Mouse (Mus musculus) lung, embryonic 16.5 days (tissue): ENCODE measurements at regions not wholly inside any gene's neighbourhood (a gene's known extent, or its start where the extent isn't known, plus 50 kb on each side); places are given as distances from the start of the nearest gene placed in this dataset.

Source experiments
- ATAC-seq: fragments of 200-750 bp; cut with Nextera tagmentation; 2 replicates; pipeline ENCODE4 v1.8.0; 2017; ENCODE audit warnings: low read depth, mild to moderate bottlenecking, moderate library complexity
- H3K27ac ChIP-seq: fragments of 300-500 bp; sonication (generic); 2 replicates; pipeline ENCODE4 v1.5.1; 2014; ENCODE audit warnings: mild to moderate bottlenecking, control low read depth, low read length
- H3K27me3 ChIP-seq: fragments of 300-500 bp; sonication (generic); 2 replicates; pipeline ENCODE4 v1.6.1; 2014; ENCODE audit warnings: low read depth, low read length, mixed read lengths; ENCODE audit not compliant: control insufficient read depth, insufficient read depth
- H3K36me3 ChIP-seq: fragments of 300-500 bp; sonication (generic); 2 replicates; pipeline ENCODE4 v1.6.1; 2014; ENCODE audit warnings: low read length; ENCODE audit not compliant: control insufficient read depth, insufficient read depth
- H3K4me1 ChIP-seq: fragments of 300-500 bp; sonication (generic); replicated peaks from 2 replicates; pipeline ENCODE4 v1.6.1; 2014; ENCODE audit warnings: low read length, mixed read lengths; ENCODE audit not compliant: control insufficient read depth, insufficient read depth
- H3K4me2 ChIP-seq: fragments of 300-500 bp; sonication (generic); 2 replicates; pipeline ENCODE4 v1.6.1; 2014; ENCODE audit warnings: low read depth, low read length, control low read depth
- H3K4me3 ChIP-seq: fragments of 300-500 bp; sonication (generic); 2 replicates; pipeline ENCODE4 v1.5.1; 2014; ENCODE audit warnings: mild to moderate bottlenecking, low read length, control low read depth
- H3K9ac ChIP-seq: fragments of 300-500 bp; sonication (generic); 2 replicates; pipeline ENCODE4 v1.6.1; 2014; ENCODE audit warnings: low read length, control low read depth
- H3K9me3 ChIP-seq: fragments of 300-500 bp; sonication (generic); 2 replicates; pipeline ENCODE4 v1.6.1; 2016; ENCODE audit warnings: low read length; ENCODE audit not compliant: control insufficient read depth
- WGBS: fragments of 180-500 bp; shearing (Covaris S2); extraction: QIAGEN DNeasy Blood & Tissue Kit; methylation state at CpG from one replicate; pipeline ENCODE4 v1.1.7; 2014; 5-methylcytosine and 5-hydroxymethylcytosine counted together

DNA sequence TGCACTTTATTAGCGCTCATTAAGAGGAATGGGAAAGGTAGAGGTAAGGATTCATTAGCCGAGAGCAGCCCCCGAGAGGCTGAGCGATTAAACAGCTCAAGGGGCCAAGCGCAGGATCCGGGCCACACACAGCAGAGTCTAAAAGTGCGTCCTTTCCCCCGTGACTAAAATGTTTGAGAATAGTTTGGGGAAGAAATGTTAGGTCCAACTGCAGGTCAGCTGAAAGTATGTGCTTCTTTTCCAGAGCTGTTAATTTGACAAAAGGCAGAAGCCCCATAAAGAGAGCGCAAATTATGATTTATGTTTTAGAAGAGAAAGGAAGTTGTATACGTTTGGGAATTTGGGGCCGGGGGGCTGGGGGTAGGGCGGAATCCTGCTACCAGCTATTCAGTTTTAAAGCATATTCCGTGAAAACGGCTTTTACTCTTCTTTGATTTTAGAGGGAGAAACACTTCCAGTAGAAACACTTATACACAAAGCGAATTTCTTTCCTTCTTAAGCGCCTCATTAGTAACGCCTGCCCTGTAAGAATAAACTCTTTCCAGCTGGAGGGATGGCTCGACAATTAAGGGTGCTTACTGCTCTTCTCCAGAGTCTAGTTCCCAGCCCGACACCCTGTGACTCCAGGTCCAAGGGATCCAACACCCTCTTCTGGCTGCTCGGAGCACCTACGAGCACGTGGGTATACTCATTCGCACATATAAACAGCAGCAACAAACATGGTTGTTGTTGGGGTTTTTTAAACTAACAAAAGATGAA, 210.8 kb upstream of the 1700056E22Rik start:
- H3K4me1 ChIP-seq = no peaks in the 10 kb centered on the region

DNA sequence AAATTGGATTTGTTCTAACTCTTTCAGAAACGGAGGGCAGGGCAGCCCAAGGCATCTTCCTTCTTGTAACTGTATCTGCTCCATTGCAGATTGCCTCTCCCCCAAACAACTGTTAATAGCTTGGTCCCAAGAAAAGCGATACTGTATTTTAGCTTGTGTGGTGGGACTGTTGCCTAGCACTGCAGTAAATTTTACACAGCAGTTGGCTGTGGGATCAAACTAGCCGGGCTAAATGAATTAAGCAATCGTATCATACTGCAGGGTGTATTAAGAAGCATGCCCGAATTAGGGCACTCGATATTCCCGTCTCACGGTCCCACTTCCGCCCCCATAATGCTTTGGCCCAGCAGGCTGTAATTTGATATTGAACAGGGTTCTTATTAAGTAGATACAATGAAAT, 210.2 kb upstream of the 1700056E22Rik start:
- H3K36me3 ChIP-seq = no peaks in the 10 kb centered on the region
- H3K9me3 ChIP-seq = no peaks in the 10 kb centered on the region
- 53% methylated on average over 9 of the region's 9 CpGs for WGBS
- 0 out of 2 replicates have a peak, but pooled peaks have one; percentile 17 for ATAC-seq
- 0 out of 2 replicates have a peak overlapping the region, but pooled peaks have one; percentile 1 for H3K4me3 ChIP-seq
- H3K9ac ChIP-seq = no peak overlapping the region
- peak overlapping the region; percentile 44 for H3K4me2 ChIP-seq
- no peaks in the 10 kb centered on the region for H3K4me1 ChIP-seq
- no peak overlapping the region for H3K27ac ChIP-seq
- H3K27me3 ChIP-seq = no peaks in the 10 kb centered on the region; the same call in 1 of the 2 replicates

More for the DNA sequence above, 210.8 kb upstream of the 1700056E22Rik start:
- no peaks in the 10 kb centered on the region; the same call in 1 of the 2 replicates for H3K27me3 ChIP-seq
- no peaks in the 10 kb centered on the region for H3K9me3 ChIP-seq
- 55% methylated on average over 23 of the region's 23 CpGs for WGBS
- no peak overlapping the region for H3K27ac ChIP-seq
- 0 out of 2 replicates have a peak overlapping the region, but pooled peaks have one; percentile 1 for H3K4me3 ChIP-seq
- H3K4me2 ChIP-seq = peak overlapping the region; percentile 44
- no peak for ATAC-seq
- H3K36me3 ChIP-seq = no peaks in the 10 kb centered on the region
- no peak overlapping the region for H3K9ac ChIP-seq

DNA sequence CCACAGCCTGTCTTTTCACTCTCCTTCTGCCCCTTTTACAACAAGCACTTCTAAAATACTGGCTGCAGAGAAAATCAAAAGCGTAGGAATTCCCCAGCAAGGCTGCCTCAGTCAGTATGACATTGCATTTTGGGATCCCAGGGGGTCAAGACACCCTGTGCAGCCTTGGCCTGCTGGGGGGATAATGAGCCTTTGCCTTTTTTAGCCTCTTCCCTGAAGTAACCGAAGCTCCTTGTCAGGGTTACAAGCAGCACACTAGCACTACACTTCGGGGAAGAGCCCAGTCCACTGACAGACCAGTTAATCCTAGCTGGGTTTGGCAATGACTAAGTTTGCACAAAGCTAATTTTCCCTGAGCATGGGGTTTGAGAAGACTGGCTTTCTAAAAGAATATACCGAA, 207.7 kb upstream of the 1700056E22Rik start:
- Histone ChIP-seq H3K9ac (no peak overlapping the region), H3K27me3 (no peaks in the 10 kb centered on the region; the same call in 1 of the 2 replicates), H3K9me3 (no peaks in the 10 kb centered on the region), H3K4me3 (no peak overlapping the region), H3K36me3 (no peaks in the 10 kb centered on the region), H3K4me1 (no peaks in the 10 kb centered on the region), H3K27ac (no peak overlapping the region), H3K4me2 (no peak overlapping the region)
- 61% methylated on average over 4 of the region's 4 CpGs for WGBS
- ATAC-seq = no peak

DNA sequence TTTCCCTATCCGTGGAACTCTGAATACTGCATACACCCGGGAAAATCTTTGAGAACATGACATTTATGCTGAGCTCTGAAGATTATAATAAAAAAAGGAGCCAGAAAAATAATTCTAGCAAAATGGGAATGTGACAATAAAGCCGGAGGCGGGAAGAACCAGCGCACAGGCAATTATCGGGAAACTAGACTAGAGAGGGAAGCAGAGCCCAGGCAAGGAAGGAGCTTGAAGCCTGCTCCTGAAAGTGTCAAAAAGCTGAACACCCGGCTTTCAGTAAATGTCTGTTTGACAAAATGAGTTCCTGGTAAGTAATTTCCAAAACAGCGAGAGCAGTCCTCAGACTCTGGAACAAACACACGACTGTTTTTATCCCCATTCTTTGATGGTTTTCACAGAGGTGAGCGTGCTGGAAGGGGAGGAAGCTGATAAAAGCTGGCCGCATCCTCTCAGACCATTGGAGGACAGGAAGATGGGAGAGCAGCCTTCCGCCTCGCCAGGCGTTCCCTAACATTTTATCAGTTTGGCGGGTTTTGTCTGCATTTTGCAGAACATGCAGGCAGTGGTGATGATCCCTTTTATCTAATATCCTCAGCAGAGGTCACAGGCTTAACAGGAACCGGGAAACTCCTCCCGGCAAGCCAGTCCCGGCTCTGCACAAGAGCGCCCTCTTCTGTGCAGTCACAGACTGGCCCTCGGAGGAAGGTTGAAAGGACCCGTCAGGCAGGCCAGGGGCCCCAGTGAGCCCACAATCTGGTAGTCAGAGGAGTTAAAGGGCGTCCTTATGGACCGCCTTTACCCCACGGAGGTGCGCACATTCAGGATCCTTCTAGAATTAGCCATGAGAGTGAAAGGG, 201.3 kb upstream of the 1700056E22Rik start:
- H3K4me1 ChIP-seq = no peaks in the 10 kb centered on the region; the same call in 1 of the 2 replicates
- peak overlapping the region; percentile 32 for H3K4me3 ChIP-seq
- peak overlapping the region; percentile 47; the same call in 1 of the 2 replicates for H3K9ac ChIP-seq
- WGBS = 16% methylated on average over 25 of the region's 25 CpGs
- no peak overlapping the region for H3K27ac ChIP-seq
- peak; percentile 74 for ATAC-seq
- no peaks in the 10 kb centered on the region for H3K9me3 ChIP-seq
- H3K36me3 ChIP-seq = no peaks in the 10 kb centered on the region
- H3K4me2 ChIP-seq = peak overlapping the region; percentile 52
- H3K27me3 ChIP-seq = no peaks in the 10 kb centered on the region

DNA sequence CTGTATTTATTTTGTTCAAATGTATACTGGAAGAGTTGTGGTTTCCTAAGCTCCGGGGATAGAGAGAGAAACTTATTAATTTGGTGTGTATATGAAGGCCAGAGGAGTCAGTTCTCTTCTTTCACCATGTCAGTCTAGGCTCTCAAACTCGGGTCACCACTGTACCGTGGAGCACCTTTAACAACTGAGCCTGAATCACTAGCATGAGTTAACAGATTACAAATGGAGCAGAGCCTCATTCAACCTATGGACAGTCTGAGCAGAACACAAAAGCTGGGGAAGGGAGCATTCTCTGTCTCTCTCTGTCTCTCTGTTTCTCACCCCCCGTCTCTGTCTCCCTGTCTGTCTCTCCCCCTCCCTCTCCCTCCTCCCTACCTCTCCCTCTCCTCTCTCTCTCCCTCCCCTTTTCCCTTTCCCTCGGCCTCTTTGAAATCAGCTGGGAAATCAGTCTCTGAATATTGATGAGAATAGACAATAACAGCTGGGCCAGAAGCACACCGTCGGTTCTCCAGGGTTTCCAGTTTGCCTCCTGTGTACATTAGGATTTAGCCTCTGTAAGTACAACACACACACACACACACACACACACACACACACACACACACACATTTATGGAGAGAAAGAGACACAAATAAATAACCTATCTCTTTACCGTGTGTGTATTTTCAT, 200.4 kb upstream of the 1700056E22Rik start:
- no peaks in the 10 kb centered on the region for H3K9me3 ChIP-seq
- H3K4me1 ChIP-seq = no peaks in the 10 kb centered on the region; the same call in 1 of the 2 replicates
- H3K4me2 ChIP-seq = no peak overlapping the region
- no peaks in the 10 kb centered on the region for H3K36me3 ChIP-seq
- H3K27ac ChIP-seq = no peak overlapping the region
- no peak for ATAC-seq
- no peak overlapping the region for H3K4me3 ChIP-seq
- no peaks in the 10 kb centered on the region for H3K27me3 ChIP-seq
- 61% methylated on average over 8 of the region's 8 CpGs for WGBS
- H3K9ac ChIP-seq = no peak overlapping the region

DNA sequence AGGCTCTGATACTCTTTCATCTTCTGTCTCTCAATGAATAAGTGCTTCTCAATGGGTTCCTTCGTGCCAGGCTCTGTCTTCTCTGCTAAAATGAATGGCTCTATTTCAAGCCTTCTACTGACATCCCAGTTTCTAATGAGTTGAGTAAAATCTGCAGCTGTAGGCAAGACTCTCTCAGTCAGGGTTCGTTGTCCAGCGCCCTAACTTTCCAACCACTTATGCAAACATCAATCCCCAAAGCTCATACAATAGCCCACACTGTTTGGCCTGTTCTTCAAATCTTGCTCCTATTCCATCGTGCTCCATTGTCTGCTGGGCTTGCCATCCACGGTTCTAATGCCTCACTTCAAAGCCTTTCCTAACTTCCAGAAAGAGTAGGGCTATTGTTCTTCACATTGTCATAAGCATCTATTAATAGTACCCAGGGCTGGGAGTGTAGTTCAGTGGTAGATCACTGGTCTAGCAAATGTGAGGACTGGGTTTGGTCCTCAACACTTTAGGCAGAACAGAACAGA, 199.7 kb upstream of the 1700056E22Rik start:
- H3K4me1 ChIP-seq = no peaks in the 10 kb centered on the region; the same call in 1 of the 2 replicates
- no peak overlapping the region for H3K27ac ChIP-seq
- no peaks in the 10 kb centered on the region for H3K9me3 ChIP-seq
- H3K4me2 ChIP-seq = no peak overlapping the region
- no peak overlapping the region for H3K4me3 ChIP-seq
- no peaks in the 10 kb centered on the region for H3K27me3 ChIP-seq
- H3K36me3 ChIP-seq = no peaks in the 10 kb centered on the region
- ATAC-seq = no peak
- no peak overlapping the region for H3K9ac ChIP-seq
- 58% methylated on average over 5 of the region's 5 CpGs for WGBS

DNA sequence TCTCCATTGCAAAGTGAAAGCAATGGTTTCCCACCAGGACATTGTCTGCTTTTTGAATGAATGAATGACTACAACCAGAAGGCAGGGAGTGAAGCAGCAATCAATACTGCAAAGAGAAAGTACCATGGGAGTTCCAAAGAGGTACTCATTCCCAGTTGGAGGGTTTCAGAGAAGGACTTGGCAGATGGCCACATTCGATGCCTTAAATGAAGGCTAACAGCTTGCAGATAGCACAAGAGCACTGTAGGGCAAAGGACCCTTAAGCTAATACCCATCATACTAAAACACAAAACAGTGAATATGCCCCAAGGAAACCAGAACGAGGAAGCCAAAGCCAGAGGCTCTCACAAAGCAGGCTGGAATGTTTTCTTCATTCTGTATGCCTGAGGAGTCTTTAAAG, 188.2 kb upstream of the 1700056E22Rik start:
- Histone ChIP-seq H3K4me3 (no peak overlapping the region), H3K36me3 (no peaks in the 10 kb centered on the region), H3K9ac (no peak overlapping the region), H3K27ac (peak overlapping the region; percentile 53), H3K4me2 (peak overlapping the region; percentile 16; the same call in 1 of the 2 replicates), H3K27me3 (no peaks in the 10 kb centered on the region), H3K4me1 (peaks cover 13% of the 10 kb centered on the region), H3K9me3 (no peaks in the 10 kb centered on the region)
- WGBS = 13% methylated on average over 2 of the region's 2 CpGs
- ATAC-seq = peak; percentile 28; the same call in 1 of the 2 replicates

DNA sequence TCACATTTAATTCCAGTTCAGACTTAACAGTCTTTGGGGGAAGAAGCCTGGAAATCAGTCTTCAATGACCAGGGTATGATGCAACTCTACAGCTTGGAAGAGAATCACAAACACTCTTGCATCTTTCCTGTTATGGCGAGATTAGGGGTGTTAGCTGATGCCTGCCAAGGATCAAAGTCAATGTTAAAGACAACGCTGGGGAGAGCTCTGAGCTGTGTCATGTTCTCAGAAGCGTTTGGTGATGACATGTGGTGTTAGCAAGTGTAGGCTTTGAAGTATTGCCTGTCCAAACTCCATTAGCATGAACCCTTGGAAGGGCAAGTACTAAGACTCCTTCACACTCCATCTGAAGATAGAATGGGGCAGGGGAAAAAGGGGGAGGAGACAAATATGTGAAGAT, 187.7 kb upstream of the 1700056E22Rik start:
- 23% methylated on average over 3 of the region's 3 CpGs for WGBS
- Histone ChIP-seq H3K36me3 (no peaks in the 10 kb centered on the region), H3K9me3 (no peaks in the 10 kb centered on the region), H3K4me1 (peaks cover 10% of the 10 kb centered on the region), H3K9ac (no peak overlapping the region), H3K4me2 (no peak overlapping the region), H3K27ac (no peak overlapping the region; the same call in 1 of the 2 replicates), H3K27me3 (no peaks in the 10 kb centered on the region), H3K4me3 (no peak overlapping the region)
- peak; percentile 98 for ATAC-seq
